Mouse (Mus musculus) T-helper 17 cell (primary cell): ENCODE results near the gene Fam114a2.
"Not testable (repeated sequence)": the region's sequence is repeated elsewhere in the genome, so short reads cannot be mapped to it uniquely, and the experiment has no call there.

Source experiments
- in situ Hi-C, 2 experiments: fragments of 300-600 bp; cut with MboI, MseI; formaldehyde crosslinking; loops; 1 replicate in 1 of 2; 2 replicates in 1 of 2; pipeline ENCODE4 v1.15.1; 2025; ENCODE audit warnings: high pct_unique_total_duplicates in 2 of 2

Fam114a2 gene

DNA sequence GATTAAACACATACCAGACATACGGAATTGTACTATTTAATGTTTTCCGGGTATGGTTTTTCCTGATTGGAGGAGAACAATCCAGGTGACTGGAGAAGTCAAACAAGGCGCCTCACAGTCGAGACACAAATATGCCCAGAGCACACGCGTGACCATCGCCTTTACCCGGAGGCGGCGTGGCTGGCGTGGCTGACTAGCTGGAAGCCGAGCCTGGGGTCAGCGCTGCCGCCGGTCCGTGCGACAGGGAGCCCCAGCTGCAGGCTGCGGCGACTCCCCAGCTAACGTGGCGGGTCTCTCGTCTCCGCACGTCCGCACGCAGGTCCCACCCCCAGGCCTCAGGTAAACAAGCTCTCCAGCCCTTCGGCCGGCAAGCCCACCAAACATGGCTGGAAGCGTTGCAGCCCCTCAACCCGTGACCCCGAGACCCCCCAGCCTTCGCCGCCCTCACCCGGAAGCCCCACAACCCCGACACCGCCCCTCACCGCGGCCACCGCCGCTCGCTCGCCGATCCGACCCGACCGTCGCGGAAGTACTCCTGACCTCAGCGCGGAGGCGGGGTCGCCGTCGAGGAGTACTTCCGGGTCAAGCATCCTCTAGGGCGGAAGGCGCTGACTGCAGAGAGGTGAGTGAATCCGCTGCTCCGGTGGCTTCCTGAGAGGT lies at the start of gene Fam114a2, which contains the start of gene Mfap3:
Fam114a2 (minus strand) TSS at position 527 of the 660 bp plus-strand sequence.
Mfap3 (plus strand) TSS at position 574 of the 660 bp plus-strand sequence.
- in situ Hi-C loops: no loop called here

- in situ Hi-C loops: no loop called here
These were observed 47.9 kb upstream of the Fam114a2 start for GRCm38 (mm10) chr11:57566091-57567035.

- in situ Hi-C loops: no loop called here
These were observed 46.1 kb upstream of the Fam114a2 start for GRCm38 (mm10) chr11:57564564-57564963.

DNA sequence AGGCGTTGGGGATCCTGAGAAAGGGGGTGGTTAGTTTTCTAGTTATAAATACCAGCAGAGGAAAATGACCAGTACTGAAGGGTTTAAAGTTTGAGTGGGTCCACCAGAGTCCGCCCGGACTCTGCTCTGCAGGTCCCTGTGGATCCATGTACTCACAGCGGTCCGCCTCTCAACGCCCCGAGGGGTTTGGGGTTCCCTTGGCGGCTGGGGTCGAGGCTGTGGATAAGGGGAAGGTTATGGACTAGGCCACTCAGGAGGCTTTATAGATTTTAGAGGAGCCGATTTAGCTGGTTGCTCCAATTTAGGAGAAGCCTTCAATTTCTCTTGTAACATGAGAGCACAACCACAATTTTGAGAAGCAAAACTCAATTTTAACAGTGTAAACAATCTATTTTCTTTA lies 39.5 kb upstream of the Fam114a2 start:
- in situ Hi-C loops: not testable (repeated sequence)

DNA sequence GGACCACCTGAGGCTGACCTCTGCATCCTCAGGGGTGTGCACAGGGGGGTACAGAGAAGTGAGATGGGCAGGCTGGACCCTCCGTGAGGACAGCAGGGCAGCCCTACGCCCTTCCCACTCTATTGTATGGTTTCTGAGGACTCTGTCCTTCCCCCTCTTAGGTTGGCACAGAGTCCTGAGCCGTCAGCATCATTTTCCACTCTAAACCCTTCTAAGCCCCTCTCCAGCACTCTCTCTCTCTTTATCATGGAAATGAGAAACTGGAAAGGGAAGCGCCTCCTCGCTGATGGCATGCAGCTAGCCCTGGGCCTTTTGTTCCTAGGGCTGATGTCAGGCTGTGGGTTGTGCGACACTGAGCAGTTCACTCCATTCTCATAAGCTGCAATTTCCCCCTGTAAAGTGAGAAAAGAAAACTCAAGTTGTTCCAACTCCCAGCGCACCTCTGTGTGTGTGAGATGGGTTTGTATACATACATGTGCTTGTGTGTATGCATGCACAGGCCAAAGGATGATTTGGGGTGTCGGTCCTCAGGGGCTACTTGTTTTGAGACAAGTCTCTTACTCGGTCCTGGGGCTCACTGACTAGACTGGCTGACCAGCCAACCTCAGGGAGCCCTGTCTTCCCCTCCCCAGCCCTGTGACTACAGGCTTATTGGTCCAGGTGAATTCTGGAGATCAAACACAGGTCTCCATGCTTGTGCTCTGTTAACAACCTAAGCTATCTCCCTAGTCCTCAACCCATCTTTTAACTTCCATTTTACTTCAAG lies 34.8 kb upstream of the Fam114a2 start:
- in situ Hi-C loops: loop anchor here in 1 of 2 experiments (5.0 kb wide), 1 partner anchor 84 kb away; no protein-coding TSS in a partner anchor

- in situ Hi-C loops: loop anchor here in 1 of 2 experiments (5.0 kb wide), 1 partner anchor 86 kb away; no protein-coding TSS in a partner anchor
These were observed 32.6 kb upstream of the Fam114a2 start for GRCm38 (mm10) chr11:57551016-57551415.

DNA sequence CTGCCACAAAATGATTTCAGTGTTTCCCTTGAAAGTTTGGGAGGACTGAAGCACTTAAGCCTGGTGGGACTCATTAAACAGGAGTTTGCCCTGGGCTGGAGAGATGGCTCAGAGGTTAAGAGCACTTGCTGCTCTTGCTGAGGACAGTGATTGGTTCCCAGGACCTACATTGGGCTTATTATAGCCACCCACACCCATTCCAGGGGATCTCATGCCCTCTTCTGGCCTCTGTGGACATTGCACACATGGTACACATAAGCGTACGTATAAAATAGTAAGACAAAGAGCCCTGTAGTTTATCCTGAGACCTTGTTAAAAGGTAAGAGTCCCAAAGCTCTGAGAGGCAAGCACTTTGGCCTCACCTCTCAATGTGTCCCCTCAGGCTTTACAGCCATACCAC lies 31.8 kb upstream of the Fam114a2 start:
- in situ Hi-C loops: loop anchor here in 1 of 2 experiments (5.0 kb wide), 1 partner anchor 87 kb away; no protein-coding TSS in a partner anchor

GRCm38 (mm10) chr11:57548618-57549550 lies 30.5 kb upstream of the Fam114a2 start:
- in situ Hi-C loops: loop anchor here (5.0 to 10.0 kb wide), 5 partner anchors 158 to 386 kb away; no protein-coding TSS in a partner anchor

DNA sequence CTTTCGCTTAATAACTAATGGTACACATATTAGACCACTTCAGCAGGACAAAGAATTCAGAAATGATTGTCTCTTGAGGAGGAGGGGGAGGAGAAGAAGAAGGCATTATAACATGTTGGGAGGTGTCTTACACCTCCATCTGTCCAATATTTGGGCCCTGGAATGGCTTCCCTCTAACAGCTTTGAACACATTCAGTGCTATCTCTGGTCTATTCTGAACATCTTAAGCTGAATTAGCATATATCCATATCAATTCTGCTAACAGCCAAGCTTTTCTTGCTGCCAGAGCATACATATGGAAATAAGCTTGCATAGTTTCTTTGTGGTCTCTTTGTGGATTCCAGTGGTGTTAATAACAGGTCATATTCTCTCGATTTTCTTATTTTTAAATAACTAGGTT lies 22.3 kb upstream of the Fam114a2 start:
- in situ Hi-C loops: loop anchor here in 1 of 2 experiments (10.0 kb wide), 1 partner anchor 394 kb away; no protein-coding TSS in a partner anchor

DNA sequence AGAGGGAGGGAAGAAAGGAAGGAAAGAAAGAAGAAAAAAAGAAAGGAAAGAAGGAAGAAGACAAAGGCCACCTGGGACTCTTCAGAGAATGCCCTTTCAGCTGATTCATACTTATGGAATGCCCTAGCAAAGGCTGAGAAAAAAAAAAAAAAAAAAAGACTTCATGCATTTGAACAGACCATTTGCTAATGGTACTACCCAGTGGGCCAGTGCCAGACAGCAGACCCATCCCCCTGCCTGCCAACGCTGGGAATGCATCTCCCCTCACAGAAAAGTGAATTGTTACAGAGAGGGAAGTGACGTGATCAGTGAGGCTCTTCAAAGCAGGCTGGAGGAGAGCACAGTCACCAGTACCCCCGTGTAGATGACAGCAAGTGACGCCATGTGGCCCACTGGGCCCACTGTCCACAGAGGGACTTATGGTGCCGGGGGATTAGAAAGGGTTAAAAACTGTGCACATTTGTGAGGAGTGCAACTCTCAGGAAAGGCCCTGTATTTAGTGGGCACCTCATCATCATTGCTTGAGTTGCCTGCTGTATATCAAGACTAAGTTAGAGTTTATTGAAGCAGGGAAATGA lies 21.5 kb upstream of the Fam114a2 start:
- in situ Hi-C loops: loop anchor here in 1 of 2 experiments (10.0 kb wide), 1 partner anchor 395 kb away; no protein-coding TSS in a partner anchor

- in situ Hi-C loops: no loop called here
These were observed 17.5 kb upstream of the Fam114a2 start for GRCm38 (mm10) chr11:57535912-57536311.

GRCm38 (mm10) chr11:57532306-57532705 lies 13.9 kb upstream of the Fam114a2 start:
- in situ Hi-C loops: no loop called here

GRCm38 (mm10) chr11:57531300-57531950 lies 13.0 kb upstream of the Fam114a2 start:
- in situ Hi-C loops: no loop called here

DNA sequence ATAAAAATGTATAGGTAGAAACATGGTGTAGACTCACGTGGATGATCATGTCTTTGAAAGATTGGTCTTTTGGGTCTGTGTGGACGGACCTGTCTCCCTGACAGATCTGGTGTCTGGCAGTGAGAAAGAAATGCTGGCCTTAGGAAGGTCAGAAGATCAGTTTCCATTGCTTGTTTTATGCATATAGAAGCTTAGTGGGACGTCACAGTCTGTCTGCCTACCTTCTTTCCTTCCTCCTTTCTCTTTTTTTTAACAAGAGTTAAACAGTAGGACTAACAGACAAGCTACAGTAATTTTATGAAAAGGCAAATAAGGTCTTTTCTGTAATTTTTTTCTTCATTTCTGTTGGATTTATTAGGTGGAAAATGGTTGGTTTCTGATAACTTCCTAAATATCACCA lies 10.7 kb upstream of the Fam114a2 start:
- in situ Hi-C loops: no loop called here

- in situ Hi-C loops: no loop called here
These were observed 9.1 kb upstream of the Fam114a2 start for GRCm38 (mm10) chr11:57527506-57527905.

DNA sequence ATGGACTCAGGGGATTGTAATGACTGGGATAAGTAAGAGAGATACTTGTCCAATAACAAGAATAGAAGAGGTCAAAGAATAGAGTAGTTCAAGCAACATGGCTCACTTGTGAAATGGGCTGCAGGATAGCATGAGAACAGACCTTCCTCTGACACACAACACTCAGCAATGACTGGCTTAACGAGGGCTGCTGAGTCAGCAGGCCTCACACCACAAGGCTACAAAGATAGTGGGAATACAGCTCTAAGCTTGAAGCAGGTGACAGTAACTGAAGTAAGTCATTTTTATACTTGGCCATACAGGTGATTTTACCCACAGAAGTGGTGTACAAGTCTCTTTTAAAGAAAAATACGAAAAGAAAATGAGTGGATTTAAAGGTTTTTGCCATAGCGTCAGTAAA lies 7.5 kb upstream of the Fam114a2 start:
- in situ Hi-C loops: no loop called here

DNA sequence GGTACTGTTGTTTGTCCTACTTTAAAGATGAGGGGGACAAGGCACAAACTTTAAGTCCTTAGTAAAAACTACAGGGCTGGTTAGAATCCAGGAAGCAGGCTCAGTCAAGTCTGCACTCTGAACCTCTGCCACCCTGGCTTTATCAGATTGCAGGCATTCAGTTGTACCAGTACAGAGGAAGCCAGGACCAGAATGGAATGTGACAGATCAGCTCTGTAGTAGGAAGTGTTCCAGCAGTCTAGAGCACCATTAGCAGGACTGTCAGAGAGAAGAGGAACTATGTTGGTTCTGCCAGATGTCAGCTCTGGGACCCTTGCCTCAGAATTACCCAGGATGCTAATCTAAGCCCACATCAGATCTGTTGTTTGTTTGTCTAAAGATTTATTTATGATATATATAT lies 6.2 kb upstream of the Fam114a2 start:
- in situ Hi-C loops: no loop called here

GRCm38 (mm10) chr11:57523418-57523817 lies 5.0 kb upstream of the Fam114a2 start:
- in situ Hi-C loops: no loop called here

DNA sequence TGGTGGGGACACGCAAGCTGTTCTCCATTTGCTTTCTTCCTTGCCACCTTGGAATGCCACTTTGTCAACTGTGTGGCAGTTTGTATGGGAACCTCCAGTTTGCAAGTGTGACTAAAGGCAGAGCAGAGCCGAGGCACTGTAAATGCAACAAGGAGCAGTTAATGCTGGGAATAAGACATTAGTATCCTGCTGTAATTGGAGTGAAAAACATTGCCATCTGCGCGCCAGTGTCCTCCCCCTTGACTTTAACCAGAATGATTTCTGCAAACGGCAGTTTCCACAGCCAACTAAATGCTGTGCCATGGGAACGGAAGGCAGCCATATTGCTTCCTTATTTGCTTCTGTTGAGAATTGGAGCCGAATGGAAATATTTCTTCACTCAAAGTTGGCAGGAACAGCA lies 3.6 kb upstream of the Fam114a2 start:
- in situ Hi-C loops: no loop called here
